Mouse (Mus musculus) limb, embryonic 15.5 days (tissue): ENCODE data around the gene Caskin1. TPM values are rescaled to one million over a fixed set of nuclear protein-coding genes. Genes with fewer than 3 reads are reported as not detected.

ENCODE experiments used
- ATAC-seq: fragments of 200-750 bp; cut with Nextera tagmentation; 2 replicates; pipeline ENCODE4 v1.8.0; 2017; ENCODE audit warnings: low read depth, moderate TSS enrichment; ENCODE audit not compliant: insufficient number of reproducible peaks, low FRiP score, low TSS enrichment
- H3K27ac ChIP-seq: fragments of 300-500 bp; sonication (generic); 2 replicates; pipeline ENCODE4 v1.5.1; 2015; ENCODE audit warnings: moderate library complexity, mild to moderate bottlenecking, inconsistent platforms
- H3K27me3 ChIP-seq: fragments of 300-500 bp; sonication (generic); 2 replicates; pipeline ENCODE4 v1.6.1; 2015; ENCODE audit warnings: inconsistent platforms
- H3K36me3 ChIP-seq: fragments of 300-500 bp; sonication (generic); 2 replicates; pipeline ENCODE4 v1.6.1; 2015; ENCODE audit warnings: inconsistent platforms
- H3K4me1 ChIP-seq: fragments of 300-500 bp; sonication (generic); 2 replicates; pipeline ENCODE4 v1.6.1; 2015; ENCODE audit warnings: inconsistent platforms
- H3K4me2 ChIP-seq: fragments of 300-500 bp; sonication (generic); 2 replicates; pipeline ENCODE4 v1.6.1; 2015; ENCODE audit warnings: mild to moderate bottlenecking, inconsistent platforms
- H3K4me3 ChIP-seq: fragments of 300-500 bp; sonication (generic); 2 replicates; pipeline ENCODE4 v1.5.1; 2015; ENCODE audit warnings: mild to moderate bottlenecking, inconsistent platforms
- H3K9ac ChIP-seq: fragments of 300-500 bp; sonication (generic); 2 replicates; pipeline ENCODE4 v1.6.1; 2015; ENCODE audit warnings: inconsistent platforms
- H3K9me3 ChIP-seq: fragments of 300-500 bp; sonication (generic); 2 replicates; pipeline ENCODE4 v1.6.1; 2016; ENCODE audit warnings: inconsistent platforms
- WGBS: fragments of 180-500 bp; shearing (Covaris S2); methylation state at CpG from one replicate; pipeline ENCODE4 v1.1.7; 2015; 5-methylcytosine and 5-hydroxymethylcytosine counted together
- polyA plus RNA-seq: library from polyadenylated mRNA; unstranded; fragments of >200 nt; fragmentation: Nextera tagmentation; extraction: Ambion mirVana; gene quantifications from 2 replicates; pipeline ENCODE4 v1.2.1, GENCODE M21; 2015

The Caskin1 gene
- polyA plus RNA-seq, 1 experiment from 2014 or later: 3.0 TPM

- H3K4me2 ChIP-seq: no peak overlapping the region
- ATAC-seq: no peak
- no peak overlapping the region for H3K27ac ChIP-seq
- no peak overlapping the region for H3K9ac ChIP-seq
- H3K27me3 ChIP-seq: peaks cover 22% of the 10 kb centered on the region
- no peaks in the 10 kb centered on the region for H3K9me3 ChIP-seq
- H3K36me3 ChIP-seq: no peaks in the 10 kb centered on the region
- 41% methylated on average over 11 of the region's 11 CpGs for WGBS
- no peak overlapping the region for H3K4me3 ChIP-seq
- H3K4me1 ChIP-seq: peaks cover 28% of the 10 kb centered on the region
These were observed 3.1 kb upstream of the Caskin1 start for GRCm38 (mm10) chr17:24485090-24485860.

- Histone ChIP-seq H3K36me3 (no peaks in the 10 kb centered on the region), H3K4me3 (peak overlapping the region; percentile 68), H3K4me1 (peaks cover 27% of the 10 kb centered on the region), H3K4me2 (peak overlapping the region; percentile 97), H3K9ac (peak overlapping the region; percentile 44), H3K27ac (peak overlapping the region; percentile 43; the same call in 1 of the 2 replicates), H3K9me3 (no peaks in the 10 kb centered on the region), H3K27me3 (peaks cover 22% of the 10 kb centered on the region)
- peak; percentile 20; the same call in 1 of the 2 replicates for ATAC-seq
- WGBS: under 1% methylated on average over 67 of the region's 81 CpGs
These were observed 362 bp downstream of the Caskin1 start for GRCm38 (mm10) chr17:24488662-24489264.

DNA sequence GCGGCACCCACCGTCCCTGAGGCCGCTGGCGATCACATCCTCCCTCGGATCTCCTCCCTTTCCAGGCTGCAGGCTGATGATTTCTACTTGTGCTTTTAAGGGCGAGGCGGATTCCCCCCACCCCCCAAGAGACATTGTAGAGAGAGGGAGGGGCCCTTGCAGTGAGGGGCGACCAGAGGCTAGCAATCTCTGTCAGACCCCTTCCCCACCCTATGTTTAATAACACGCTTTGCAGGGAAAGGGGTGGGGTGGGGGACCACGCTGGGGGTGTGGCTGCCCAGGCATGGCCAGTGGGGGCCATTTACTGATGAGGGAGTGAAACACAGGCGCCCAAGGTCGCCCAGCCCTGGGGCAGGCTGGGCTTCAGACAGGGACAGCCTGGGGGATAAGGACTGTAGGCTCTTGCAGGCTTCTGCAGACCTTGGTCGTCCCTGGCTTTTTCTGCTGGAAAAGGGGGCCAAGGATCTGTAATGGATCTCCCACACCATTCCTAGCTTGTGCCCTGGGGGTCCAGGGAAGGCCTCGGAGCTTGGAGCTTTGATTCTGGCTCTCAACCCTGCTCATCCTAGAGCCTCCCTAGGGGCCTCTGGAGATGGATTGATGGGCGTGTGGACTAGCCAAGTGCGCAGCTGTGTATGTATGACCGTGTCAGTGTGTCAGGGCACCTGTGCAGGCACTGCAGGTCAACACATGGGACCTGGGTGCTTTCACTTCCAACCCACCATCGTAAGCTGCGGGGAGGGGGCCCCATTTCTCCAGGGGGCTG lies 1.0 kb downstream of the Caskin1 start:
- H3K36me3 ChIP-seq: no peaks in the 10 kb centered on the region
- 19% methylated on average over 19 of the region's 19 CpGs for WGBS
- H3K27ac ChIP-seq: 0 out of 2 replicates have a peak overlapping the region, but pooled peaks have one; percentile 43
- peaks cover 22% of the 10 kb centered on the region for H3K27me3 ChIP-seq
- ATAC-seq: no peak
- peaks cover 27% of the 10 kb centered on the region for H3K4me1 ChIP-seq
- H3K9me3 ChIP-seq: no peaks in the 10 kb centered on the region
- peak overlapping the region; percentile 97 for H3K4me2 ChIP-seq
- H3K9ac ChIP-seq: peak overlapping the region; percentile 44
- H3K4me3 ChIP-seq: peak overlapping the region; percentile 68

DNA sequence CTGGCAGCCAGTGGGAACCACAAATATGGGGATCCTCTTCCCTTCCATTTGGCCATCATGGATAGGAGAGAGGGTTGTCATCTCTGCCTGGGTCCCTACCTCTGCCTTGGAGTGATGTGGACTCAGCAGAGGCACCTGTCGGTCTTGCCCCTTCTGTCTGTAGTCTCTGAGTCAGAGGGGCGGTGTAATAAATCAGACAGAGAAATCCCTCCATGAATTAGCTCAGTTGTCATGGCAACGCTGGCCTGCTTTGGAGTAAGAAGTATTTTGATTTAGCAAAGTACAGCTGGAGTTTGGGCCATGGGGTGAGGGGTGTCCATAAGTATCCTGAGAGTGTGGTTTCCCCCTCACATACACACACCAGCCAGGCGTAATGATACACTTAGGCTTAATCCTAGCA lies 2.0 kb downstream of the Caskin1 start:
- no peaks in the 10 kb centered on the region for H3K9me3 ChIP-seq
- H3K4me2 ChIP-seq: no peak overlapping the region
- no peak overlapping the region for H3K9ac ChIP-seq
- peaks cover 27% of the 10 kb centered on the region for H3K4me1 ChIP-seq
- peaks cover 22% of the 10 kb centered on the region for H3K27me3 ChIP-seq
- no peaks in the 10 kb centered on the region for H3K36me3 ChIP-seq
- ATAC-seq: no peak
- no peak overlapping the region for H3K4me3 ChIP-seq
- H3K27ac ChIP-seq: no peak overlapping the region
- WGBS: 75% methylated on average over 4 of the region's 4 CpGs

DNA sequence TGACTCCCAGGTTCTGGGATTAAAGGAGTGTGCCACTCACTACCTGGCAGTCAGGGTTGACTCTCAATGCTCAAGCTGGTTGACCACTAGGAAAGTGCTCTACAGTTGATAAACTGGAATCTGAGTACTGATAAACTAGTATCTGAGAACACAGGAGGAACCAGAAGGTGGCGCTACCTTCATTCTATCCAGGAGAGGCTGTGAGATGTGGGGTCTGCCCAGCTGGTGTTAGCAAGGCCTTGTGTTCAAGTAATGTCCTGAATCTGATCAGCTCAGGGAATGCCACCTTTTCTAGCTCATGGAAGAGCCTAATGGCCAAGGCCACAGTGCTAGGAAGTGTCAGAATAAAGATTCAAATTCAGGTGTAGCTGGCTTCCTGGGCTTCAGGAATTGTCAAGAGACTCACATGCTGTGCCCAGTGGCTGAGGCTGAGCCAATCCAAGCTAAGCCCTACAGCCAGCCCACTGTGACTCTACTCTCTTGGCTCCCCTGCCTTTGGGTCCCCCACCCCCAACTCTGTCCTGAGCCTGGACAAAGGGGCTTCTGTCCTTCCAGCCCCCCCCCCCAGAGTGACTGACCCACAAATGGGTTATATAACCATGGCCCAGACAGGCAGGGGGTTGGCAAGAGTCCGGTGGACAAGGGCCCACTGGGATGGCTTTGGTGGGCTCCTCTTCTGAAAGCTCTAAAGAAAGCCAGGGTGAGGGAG lies 6.4 kb downstream of the Caskin1 start:
- no peaks in the 10 kb centered on the region for H3K9me3 ChIP-seq
- 41% methylated on average over 2 of the region's 2 CpGs for WGBS
- H3K4me3 ChIP-seq: no peak overlapping the region
- H3K36me3 ChIP-seq: peaks cover 4% of the 10 kb centered on the region; the same call in 1 of the 2 replicates
- H3K27me3 ChIP-seq: peaks cover 4% of the 10 kb centered on the region
- H3K4me2 ChIP-seq: no peak overlapping the region
- no peak overlapping the region for H3K27ac ChIP-seq
- no peak overlapping the region for H3K9ac ChIP-seq
- no peak for ATAC-seq
- peaks cover 5% of the 10 kb centered on the region for H3K4me1 ChIP-seq

DNA sequence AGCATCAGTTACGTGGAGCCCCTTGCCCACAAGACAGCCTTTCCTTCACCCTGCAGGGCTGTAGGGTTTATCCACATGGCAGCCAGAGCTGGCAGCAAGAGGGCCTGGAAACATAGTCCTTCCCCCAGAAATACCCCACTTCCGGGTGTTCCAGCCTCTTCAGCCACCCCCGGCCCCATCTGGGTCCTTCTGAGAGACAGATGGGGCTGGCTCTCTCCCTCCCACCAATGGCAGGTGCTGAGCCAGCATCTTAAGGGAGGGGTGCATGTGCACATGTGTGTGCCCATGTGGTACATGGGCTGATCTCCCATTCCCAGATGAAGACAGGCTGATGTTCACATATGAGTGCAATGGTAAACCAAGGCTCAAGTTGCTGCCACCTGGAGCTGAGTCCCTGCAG lies 7.0 kb downstream of the Caskin1 start:
- H3K4me1 ChIP-seq: peaks cover 3% of the 10 kb centered on the region; the same call in 1 of the 2 replicates
- no peaks in the 10 kb centered on the region for H3K27me3 ChIP-seq
- H3K9ac ChIP-seq: no peak overlapping the region
- no peak overlapping the region for H3K27ac ChIP-seq
- 75% methylated on average over 3 of the region's 3 CpGs for WGBS
- H3K9me3 ChIP-seq: no peaks in the 10 kb centered on the region
- no peak for ATAC-seq
- no peak overlapping the region for H3K4me2 ChIP-seq
- no peak overlapping the region for H3K4me3 ChIP-seq
- peaks cover 4% of the 10 kb centered on the region; the same call in 1 of the 2 replicates for H3K36me3 ChIP-seq

- H3K27ac ChIP-seq: no peak overlapping the region
- H3K27me3 ChIP-seq: no peaks in the 10 kb centered on the region
- no peak overlapping the region for H3K9ac ChIP-seq
- 64% methylated on average over 1 of the region's 1 CpGs for WGBS
- peaks cover 3% of the 10 kb centered on the region; the same call in 1 of the 2 replicates for H3K4me1 ChIP-seq
- no peak for ATAC-seq
- H3K4me2 ChIP-seq: no peak overlapping the region
- no peaks in the 10 kb centered on the region for H3K9me3 ChIP-seq
- no peak overlapping the region for H3K4me3 ChIP-seq
- peaks cover 4% of the 10 kb centered on the region; the same call in 1 of the 2 replicates for H3K36me3 ChIP-seq
These were observed 7.6 kb downstream of the Caskin1 start for GRCm38 (mm10) chr17:24496026-24496425.

DNA sequence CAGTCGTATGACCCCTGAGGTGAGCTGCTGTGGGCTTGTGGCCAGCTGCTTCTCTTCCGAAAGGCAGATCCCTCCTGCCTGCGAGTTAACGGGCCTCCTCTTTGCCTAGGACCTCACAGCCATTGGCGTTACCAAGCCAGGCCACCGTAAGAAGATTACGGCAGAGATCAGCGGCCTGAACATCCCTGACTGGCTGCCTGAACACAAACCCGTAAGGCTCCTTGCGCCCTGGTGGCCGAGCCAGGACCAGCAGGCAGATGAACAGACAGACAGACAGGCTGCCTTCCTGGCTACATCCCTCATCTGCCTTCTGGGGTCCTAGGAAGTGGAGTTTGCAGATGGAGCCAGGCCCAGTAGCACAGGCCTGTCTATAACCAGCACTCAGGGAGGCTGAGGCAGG lies 13.8 kb downstream of the Caskin1 start:
- H3K4me2 ChIP-seq: no peak overlapping the region
- H3K9ac ChIP-seq: no peak overlapping the region
- no peak for ATAC-seq
- H3K9me3 ChIP-seq: no peaks in the 10 kb centered on the region
- peaks cover 13% of the 10 kb centered on the region for H3K4me1 ChIP-seq
- no peaks in the 10 kb centered on the region for H3K27me3 ChIP-seq
- peaks cover 28% of the 10 kb centered on the region for H3K36me3 ChIP-seq
- H3K27ac ChIP-seq: no peak overlapping the region
- H3K4me3 ChIP-seq: no peak overlapping the region
- 40% methylated on average over 11 of the region's 11 CpGs for WGBS

DNA sequence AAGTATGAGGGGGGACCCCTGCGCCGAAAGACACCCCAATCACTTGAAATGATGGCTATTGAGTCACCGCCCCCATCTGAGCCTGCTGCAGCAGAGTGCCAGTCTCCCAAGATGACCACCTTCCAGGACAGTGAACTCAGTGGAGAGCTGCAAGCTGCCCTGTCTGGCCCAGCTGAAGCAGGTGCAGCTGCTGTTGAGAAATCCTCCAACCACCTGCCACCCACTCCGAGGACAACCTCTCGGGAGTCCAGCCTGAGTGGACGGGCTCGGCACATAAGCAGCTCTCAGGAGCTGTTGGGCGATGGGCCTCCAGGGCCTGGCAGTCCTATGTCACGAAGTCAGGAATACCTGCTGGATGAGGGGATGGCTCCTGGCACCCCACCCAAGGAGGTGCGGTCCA lies 15.7 kb downstream of the Caskin1 start:
- H3K36me3 ChIP-seq: peaks cover 38% of the 10 kb centered on the region

GRCm38 (mm10) chr17:24505286-24505955 lies 17.0 kb downstream of the Caskin1 start:
- H3K27ac ChIP-seq: no peak overlapping the region
- H3K27me3 ChIP-seq: no peaks in the 10 kb centered on the region
- ATAC-seq: no peak
- H3K4me2 ChIP-seq: no peak overlapping the region
- peaks cover 52% of the 10 kb centered on the region for H3K36me3 ChIP-seq
- H3K4me3 ChIP-seq: no peak overlapping the region
- H3K9ac ChIP-seq: no peak overlapping the region
- WGBS: 92% methylated on average over 30 of the region's 30 CpGs
- no peaks in the 10 kb centered on the region for H3K9me3 ChIP-seq
- peaks cover 20% of the 10 kb centered on the region for H3K4me1 ChIP-seq

More for the DNA sequence above, 15.7 kb downstream of the Caskin1 start:
- H3K27me3 ChIP-seq: no peaks in the 10 kb centered on the region
- H3K4me2 ChIP-seq: no peak overlapping the region
- no peak for ATAC-seq
- 89% methylated on average over 10 of the region's 10 CpGs for WGBS
- H3K9me3 ChIP-seq: no peaks in the 10 kb centered on the region
- no peak overlapping the region for H3K27ac ChIP-seq
- no peak overlapping the region for H3K4me3 ChIP-seq
- no peak overlapping the region for H3K9ac ChIP-seq
- peaks cover 20% of the 10 kb centered on the region for H3K4me1 ChIP-seq
